Mouse (Mus musculus) ES-Bruce4 (cell line): ENCODE data around the gene Hivep1.

Source experiments
- CTCF ChIP-seq: IDR thresholded peaks from one replicate; pipeline ENCODE4 v1.8.1; 2011; ENCODE audit warnings: low read depth, low read length
- EP300 ChIP-seq: IDR thresholded peaks from 2 replicates; pipeline ENCODE4 v1.6.1; 2011; ENCODE audit warnings: low read depth, low read length; ENCODE audit not compliant: insufficient read depth

DNA sequence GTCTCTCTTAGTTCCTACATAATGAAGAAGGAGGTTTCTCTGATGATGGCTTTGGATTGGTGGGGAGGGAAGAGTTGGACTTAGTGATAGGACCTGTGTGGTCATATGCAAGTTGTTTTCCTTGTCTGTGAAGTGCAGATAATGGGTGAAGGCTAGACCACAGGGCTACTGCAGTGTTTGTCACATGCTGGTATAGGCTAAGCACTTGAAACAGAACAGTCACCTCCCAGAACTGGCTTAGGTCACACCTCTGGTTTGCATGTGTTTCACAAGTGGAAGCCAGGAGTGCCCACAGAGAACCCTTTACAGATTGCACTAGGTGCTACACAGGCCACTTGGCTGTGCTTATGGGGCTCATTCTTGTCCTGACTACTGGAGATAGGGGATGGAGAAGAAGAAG, 12.4 kb downstream of the Hivep1 start:
- TF ChIP-seq EP300 (no peak), CTCF (no peak)
